8 mouse cellular contexts compared by ENCODE assay signal in genomic region chr6:65140750-65141243, GRCm38 (mm10). TPM values are rescaled to one million over a fixed set of nuclear protein-coding genes. Genes with fewer than 3 reads are reported as not detected.
DNase-seq lines count a peak whose midpoint lies in the region.

No protein-coding gene starts in this region.

- intact Hi-C loops in heart, postnatal 25 days (cut with DNase I): no loop called here

- peak; percentile 18 for DNase-seq in heart, adult 11 months
- no peak for DNase-seq in heart, postnatal 25 days (ENCODE audit: low spot score)
- peak; percentile 6 to 17 for DNase-seq in spleen, postnatal 36 days (ENCODE audit: low spot score in 2 of 2)
- DNase-seq in spleen, postnatal 14 days (ENCODE audit: low spot score in 2 of 2): no peak
- DNase-seq in kidney, postnatal 4 days: peak; percentile 18 to 43
- DNase-seq in layer of hippocampus, adult 9-11 months: no peak
- no peak for DNase-seq in cerebellum, adult 11-12 months
- DNase-seq in lung, postnatal 4 days: no peak

RNA-seq across cellular contexts. Expression of gene Hpgds, which starts 3.9 kb away (rescaled TPM):
- total RNA-seq in heart, postnatal 25 days (2021): 1 to 10 TPM in 1 of 2 experiments, under 1 TPM in 1; 0.48 to 1.0 TPM

Comparison
In these comparisons a context has a peak if more than half of its experiments do, and no peak if none do; other contexts are left out.
1. DNase-seq: peak in heart, adult 11 months (single experiment), spleen, postnatal 36 days (2 of 2) and kidney, postnatal 4 days (2 of 2); none in heart, postnatal 25 days (single experiment), spleen, postnatal 14 days (0 of 2), layer of hippocampus, adult 9-11 months (single experiment), cerebellum, adult 11-12 months (single experiment) and lung, postnatal 4 days (0 of 2).